Mouse (Mus musculus): ENCODE measurements around the gene Lingo3.

DNA sequence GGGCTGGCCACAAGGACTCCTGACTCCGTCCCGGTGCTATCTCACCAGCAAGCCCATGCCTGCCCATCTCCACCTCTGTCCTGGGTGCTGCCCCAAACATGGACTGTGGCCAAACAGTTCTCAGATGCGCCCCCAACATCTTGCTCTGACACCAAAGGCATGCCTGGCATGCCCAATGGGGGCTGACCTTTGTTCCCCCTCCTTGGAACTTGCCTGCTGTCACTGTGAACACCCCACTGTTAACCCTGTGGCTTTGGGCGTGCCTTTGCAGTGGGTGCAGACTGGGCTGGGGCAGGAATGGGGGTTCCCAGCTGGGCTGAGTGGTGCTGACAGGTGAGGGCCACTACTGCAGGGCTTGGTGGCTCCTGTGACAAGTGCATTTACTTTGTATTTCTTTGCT lies 50.0 kb downstream of the Lingo3 start:
- no peak for TF ChIP-seq CTCF (IDR thresholded peaks at IDR 0.05; ENCODE audit: low read depth, low read length)
- no peak for TF ChIP-seq POLR2AphosphoS5 (IDR thresholded peaks at IDR 0.05; ENCODE audit: insufficient replicate concordance, low read depth, low read length)

Measured in G1E (cell line).